Mouse (Mus musculus): ENCODE measurements around the gene Grasp. TPM values are rescaled to one million over a fixed set of nuclear protein-coding genes. Genes with fewer than 3 reads are reported as not detected.

Grasp gene
- polyA plus RNA-seq (2015; fragmentation: Nextera tagmentation; extraction: Ambion mirVana), result 1.7 and 2.4 TPM in 2 replicates

- under 1% methylated on average over 73 of the region's 77 CpGs for WGBS
Observed at GRCm38 (mm10) chr15:101224006-101224906, at the start of gene Grasp. TSS of gene Grasp (plus strand) at chr15:101224188.

GRCm38 (mm10) chr15:101174294-101175130 is 49.5 kb upstream of the Grasp start:
- Histone ChIP-seq H3K4me2 (replicated peaks) (peak overlapping the region; percentile 80), H3K9me3 (no peaks in the 10 kb centered on the region), H3K36me3 (no peaks in the 10 kb centered on the region), H3K9ac (replicated peaks) (peak overlapping the region; percentile 98), H3K4me3 (replicated peaks) (peak overlapping the region; percentile 71), H3K27me3 (peaks cover 22% of the 10 kb centered on the region), H3K4me1 (replicated peaks) (peaks cover 41% of the 10 kb centered on the region), H3K27ac (peak overlapping the region; percentile 89)
- under 1% methylated on average over 43 of the region's 46 CpGs for WGBS
- ATAC-seq, result peak; percentile 78

More at GRCm38 (mm10) chr15:101224006-101224906, at the start of gene Grasp:
- Histone ChIP-seq H3K27ac (peak within 1 kb of the TSS; percentile 7; the same call in 1 of the 2 replicates), H3K9ac (replicated peaks) (peak within 1 kb of the TSS; percentile 77), H3K9me3 (no peaks in the 10 kb centered on the region), H3K4me3 (replicated peaks) (peak within 1 kb of the TSS; percentile 61), H3K4me1 (replicated peaks) (peaks cover 56% of the 10 kb centered on the region), H3K27me3 (peaks cover 12% of the 10 kb centered on the region; the same call in 1 of the 2 replicates), H3K36me3 (no peaks in the 10 kb centered on the region), H3K4me2 (replicated peaks) (peak within 1 kb of the TSS; percentile 94)
- peak; percentile 67 for ATAC-seq

- Histone ChIP-seq H3K9me3 (no peaks in the 10 kb centered on the region), H3K9ac (replicated peaks) (peak overlapping the region; percentile 98), H3K27me3 (peaks cover 21% of the 10 kb centered on the region), H3K4me1 (replicated peaks) (peaks cover 47% of the 10 kb centered on the region), H3K36me3 (no peaks in the 10 kb centered on the region), H3K27ac (peak overlapping the region; percentile 89), H3K4me3 (replicated peaks) (peak overlapping the region; percentile 71), H3K4me2 (replicated peaks) (peak overlapping the region; percentile 80)
- ATAC-seq, result no peak
- WGBS, result 13% methylated on average over 5 of the region's 5 CpGs
Observed at GRCm38 (mm10) chr15:101175131-101175460, 48.9 kb upstream of the Grasp start.

GRCm38 (mm10) chr15:101175613-101176283 is 48.2 kb upstream of the Grasp start:
- 20% methylated on average over 17 of the region's 17 CpGs for WGBS

GRCm38 (mm10) chr15:101176284-101176680 is 47.7 kb upstream of the Grasp start:
- Histone ChIP-seq H3K4me3 (replicated peaks) (peak overlapping the region; percentile 71), H3K4me1 (replicated peaks) (peaks cover 59% of the 10 kb centered on the region), H3K9ac (replicated peaks) (peak overlapping the region; percentile 98), H3K27ac (no peak overlapping the region), H3K9me3 (no peaks in the 10 kb centered on the region), H3K36me3 (no peaks in the 10 kb centered on the region), H3K27me3 (peaks cover 16% of the 10 kb centered on the region), H3K4me2 (replicated peaks) (peak overlapping the region; percentile 80)
- 56% methylated on average over 3 of the region's 3 CpGs for WGBS
- ATAC-seq, result no peak

More at GRCm38 (mm10) chr15:101175613-101176283, 48.2 kb upstream of the Grasp start:
- peaks cover 18% of the 10 kb centered on the region for H3K27me3 ChIP-seq
- no peaks in the 10 kb centered on the region for H3K9me3 ChIP-seq
- H3K4me1 ChIP-seq (replicated peaks), result peaks cover 54% of the 10 kb centered on the region
- peak overlapping the region; percentile 89 for H3K27ac ChIP-seq
- ATAC-seq, result no peak
- peak overlapping the region; percentile 98 for H3K9ac ChIP-seq (replicated peaks)
- H3K4me2 ChIP-seq (replicated peaks), result peak overlapping the region; percentile 80
- H3K4me3 ChIP-seq (replicated peaks), result peak overlapping the region; percentile 71
- no peaks in the 10 kb centered on the region for H3K36me3 ChIP-seq

GRCm38 (mm10) chr15:101176795-101177691 is 46.9 kb upstream of the Grasp start:
- H3K9ac ChIP-seq (replicated peaks), result peak overlapping the region; percentile 98; the same call in 1 of the 2 replicates
- ATAC-seq, result no peak
- no peaks in the 10 kb centered on the region for H3K9me3 ChIP-seq

GRCm38 (mm10) chr15:101180363-101181105 is 43.5 kb upstream of the Grasp start:
- no peak overlapping the region for H3K27ac ChIP-seq
- ATAC-seq, result no peak
- H3K9me3 ChIP-seq, result 0 out of 2 replicates have a peak, but pooled peaks cover 2% of the 10 kb centered on the region
- H3K36me3 ChIP-seq, result peaks cover 8% of the 10 kb centered on the region
- WGBS, result 81% methylated on average over 15 of the region's 15 CpGs
- H3K4me1 ChIP-seq (replicated peaks), result peaks cover 74% of the 10 kb centered on the region
- H3K9ac ChIP-seq (replicated peaks), result no peak overlapping the region
- H3K4me2 ChIP-seq (replicated peaks), result no peak overlapping the region
- no peaks in the 10 kb centered on the region for H3K27me3 ChIP-seq
- no peak overlapping the region for H3K4me3 ChIP-seq (replicated peaks)

More at GRCm38 (mm10) chr15:101176795-101177691, 46.9 kb upstream of the Grasp start:
- H3K27me3 ChIP-seq, result peaks cover 9% of the 10 kb centered on the region
- H3K4me2 ChIP-seq (replicated peaks), result peak overlapping the region; percentile 80
- H3K4me3 ChIP-seq (replicated peaks), result 0 out of 2 replicates have a peak overlapping the region, but pooled peaks have one; percentile 71
- H3K27ac ChIP-seq, result no peak overlapping the region
- H3K4me1 ChIP-seq (replicated peaks), result peaks cover 65% of the 10 kb centered on the region
- H3K36me3 ChIP-seq, result no peaks in the 10 kb centered on the region
- WGBS, result 73% methylated on average over 8 of the region's 8 CpGs

- ATAC-seq, result no peak
- 0 out of 2 replicates have a peak, but pooled peaks cover 4% of the 10 kb centered on the region for H3K9me3 ChIP-seq
- peaks cover 68% of the 10 kb centered on the region for H3K4me1 ChIP-seq (replicated peaks)
- H3K4me2 ChIP-seq (replicated peaks), result peak overlapping the region; percentile 15; the same call in 1 of the 2 replicates
- peaks cover 10% of the 10 kb centered on the region for H3K36me3 ChIP-seq
- WGBS, result 17% methylated on average over 5 of the region's 5 CpGs
- H3K4me3 ChIP-seq (replicated peaks), result no peak overlapping the region
- H3K9ac ChIP-seq (replicated peaks), result peak overlapping the region; percentile 19; the same call in 1 of the 2 replicates
- no peaks in the 10 kb centered on the region for H3K27me3 ChIP-seq
- 0 out of 2 replicates have a peak overlapping the region, but pooled peaks have one; percentile 25 for H3K27ac ChIP-seq
Observed at GRCm38 (mm10) chr15:101181106-101181466, 42.9 kb upstream of the Grasp start.

- Histone ChIP-seq H3K9ac (replicated peaks) (peak overlapping the region; percentile 19; the same call in 1 of the 2 replicates), H3K4me1 (replicated peaks) (peaks cover 64% of the 10 kb centered on the region), H3K4me3 (replicated peaks) (no peak overlapping the region), H3K27me3 (no peaks in the 10 kb centered on the region), H3K36me3 (peaks cover 10% of the 10 kb centered on the region), H3K4me2 (replicated peaks) (peak overlapping the region; percentile 15; the same call in 1 of the 2 replicates), H3K9me3 (0 out of 2 replicates have a peak, but pooled peaks cover 4% of the 10 kb centered on the region), H3K27ac (0 out of 2 replicates have a peak overlapping the region, but pooled peaks have one; percentile 25)
- ATAC-seq, result no peak
- WGBS, result 14% methylated on average over 4 of the region's 4 CpGs
Observed at GRCm38 (mm10) chr15:101181500-101181899, 42.5 kb upstream of the Grasp start.

GRCm38 (mm10) chr15:101182676-101183075 is 41.3 kb upstream of the Grasp start:
- peaks cover 54% of the 10 kb centered on the region for H3K4me1 ChIP-seq (replicated peaks)
- peaks cover 10% of the 10 kb centered on the region for H3K36me3 ChIP-seq
- no peak overlapping the region; the same call in 1 of the 2 replicates for H3K27ac ChIP-seq
- H3K9ac ChIP-seq (replicated peaks), result no peak overlapping the region
- H3K4me2 ChIP-seq (replicated peaks), result no peak overlapping the region
- ATAC-seq, result no peak
- H3K27me3 ChIP-seq, result no peaks in the 10 kb centered on the region
- no peak overlapping the region for H3K4me3 ChIP-seq (replicated peaks)
- 70% methylated on average over 5 of the region's 5 CpGs for WGBS
- H3K9me3 ChIP-seq, result 0 out of 2 replicates have a peak, but pooled peaks cover 4% of the 10 kb centered on the region
